Mouse (Mus musculus) NIH3T3 (cell line): ENCODE measurements around the gene Sphk2.

Experiments
- DNase-seq: peaks from one replicate; pipeline ENCODE4 v3.0.0-alpha.2; 2012; ENCODE audit warnings: low read depth

The Sphk2 gene

GRCm38 (mm10) chr7:45717918-45718297 is at the start of gene Sphk2:
Gene Sphk2 (minus strand): TSS chr7:45718002.
- DNase-seq = peak; percentile 99

GRCm38 (mm10) chr7:45767500-45767899 is 49.7 kb upstream of the Sphk2 start:
- no peak for DNase-seq

- DNase-seq = no peak
Measured at GRCm38 (mm10) chr7:45766764-45767163, 49.0 kb upstream of the Sphk2 start.

- DNase-seq = no peak
Measured at GRCm38 (mm10) chr7:45765995-45766394, 48.2 kb upstream of the Sphk2 start.

GRCm38 (mm10) chr7:45760151-45760550 is 42.3 kb upstream of the Sphk2 start:
- no peak for DNase-seq

GRCm38 (mm10) chr7:45759400-45759799 is 41.6 kb upstream of the Sphk2 start:
- DNase-seq = no peak

GRCm38 (mm10) chr7:45755703-45756102 is 37.9 kb upstream of the Sphk2 start:
- DNase-seq = no peak

GRCm38 (mm10) chr7:45750162-45750561 is 32.4 kb upstream of the Sphk2 start:
- peak; percentile 86 for DNase-seq

GRCm38 (mm10) chr7:45749401-45749800 is 31.6 kb upstream of the Sphk2 start:
- DNase-seq = peak; percentile 69

GRCm38 (mm10) chr7:45748110-45748509 is 30.3 kb upstream of the Sphk2 start:
- peak; percentile 35 for DNase-seq

- DNase-seq = no peak
Measured at GRCm38 (mm10) chr7:45747450-45747849, 29.6 kb upstream of the Sphk2 start.

GRCm38 (mm10) chr7:45746518-45746917 is 28.7 kb upstream of the Sphk2 start:
- DNase-seq = peak; percentile 26

- peak; percentile 84 for DNase-seq
Measured at GRCm38 (mm10) chr7:45744387-45744786, 26.6 kb upstream of the Sphk2 start.

GRCm38 (mm10) chr7:45742338-45742737 is 24.5 kb upstream of the Sphk2 start:
- DNase-seq = peak; percentile 74

- DNase-seq = no peak
Measured at GRCm38 (mm10) chr7:45741777-45742176, 24.0 kb upstream of the Sphk2 start.

GRCm38 (mm10) chr7:45741308-45741707 is 23.5 kb upstream of the Sphk2 start:
- no peak for DNase-seq

GRCm38 (mm10) chr7:45739820-45740219 is 22.0 kb upstream of the Sphk2 start:
- peak; percentile 25 for DNase-seq

- DNase-seq = peak; percentile 96
Measured at GRCm38 (mm10) chr7:45739162-45739763, 21.5 kb upstream of the Sphk2 start.

- DNase-seq = no peak
Measured at GRCm38 (mm10) chr7:45733477-45733876, 15.7 kb upstream of the Sphk2 start.

GRCm38 (mm10) chr7:45730727-45731431 is 13.1 kb upstream of the Sphk2 start:
- DNase-seq = peak; percentile 69

- no peak for DNase-seq
Measured at GRCm38 (mm10) chr7:45727625-45728024, 9.8 kb upstream of the Sphk2 start.

GRCm38 (mm10) chr7:45726419-45726818 is 8.6 kb upstream of the Sphk2 start:
- DNase-seq = no peak

- no peak for DNase-seq
Measured at GRCm38 (mm10) chr7:45725713-45726112, 7.9 kb upstream of the Sphk2 start, which contains the start of gene Spaca4. Gene Spaca4 (minus strand): TSS chr7:45725813.

- no peak for DNase-seq
Measured at GRCm38 (mm10) chr7:45725151-45725550, 7.3 kb upstream of the Sphk2 start.
